Mouse (Mus musculus) embryonic fibroblast, embryonic 13.5 days (primary cell): ENCODE results near the gene 3830406C13Rik.

ENCODE experiments used
- CTCF ChIP-seq: IDR thresholded peaks from 2 replicates; pipeline ENCODE4 v1.5.1; 2011; ENCODE audit warnings: mild to moderate bottlenecking, control low read depth, low read length, moderate library complexity, borderline replicate concordance; ENCODE audit not compliant: insufficient read depth
- POLR2A ChIP-seq: IDR thresholded peaks from 2 replicates; pipeline ENCODE4 v1.6.1; 2011; ENCODE audit warnings: low read depth, mild to moderate bottlenecking, control low read depth, low read length, moderate library complexity

- TF ChIP-seq CTCF (no peak), POLR2A (no peak)
Observed at GRCm38 (mm10) chr14:12345241-12345921, 61.4 kb downstream of the 3830406C13Rik start.
